Mouse (Mus musculus): ENCODE data around the gene Gadd45g. TPM values are rescaled to one million over a fixed set of nuclear protein-coding genes. Genes with fewer than 3 reads are reported as not detected.
"Not testable (repeated sequence)": the region's sequence is repeated elsewhere in the genome, so short reads cannot be mapped to it uniquely, and the experiment has no call there.

Gadd45g gene
- polyA plus RNA-seq, 1 experiment from 2014 or later = 50.3 TPM

GRCm38 (mm10) chr13:51835208-51835607 lies 11.3 kb upstream of the Gadd45g start:
- not testable (repeated sequence) for H3K27ac ChIP-seq; ATAC-seq (ENCODE audit: borderline replicate concordance, extremely low read depth, low FRiP score, low TSS enrichment)
- 84% methylated on average over 4 of the region's 4 CpGs for whole genome bisulfite sequencing

GRCm38 (mm10) chr13:51837402-51837801 lies 9.1 kb upstream of the Gadd45g start:
- peaks cover 35% of the 10 kb centered on the region for H3K27me3 ChIP-seq
- no peaks in the 10 kb centered on the region for H3K9me3 ChIP-seq
- H3K9ac ChIP-seq = no peak overlapping the region
- ATAC-seq (ENCODE audit: borderline replicate concordance, extremely low read depth, low FRiP score, low TSS enrichment) = no peak
- H3K4me3 ChIP-seq = no peak overlapping the region
- 10% methylated on average over 5 of the region's 5 CpGs for WGBS
- no peak overlapping the region for H3K27ac ChIP-seq
- H3K4me1 ChIP-seq = peaks cover 13% of the 10 kb centered on the region
- no peak overlapping the region for H3K4me2 ChIP-seq
- no peaks in the 10 kb centered on the region for H3K36me3 ChIP-seq

More at GRCm38 (mm10) chr13:51835208-51835607, 11.3 kb upstream of the Gadd45g start:
- H3K9me3 ChIP-seq, H3K9ac ChIP-seq, H3K36me3 ChIP-seq, H3K4me2 ChIP-seq, H3K4me3 ChIP-seq, H3K4me1 ChIP-seq: not testable (repeated sequence)
- H3K27me3 ChIP-seq = peaks cover 15% of the 10 kb centered on the region; the same call in 1 of the 2 replicates

GRCm38 (mm10) chr13:51839250-51840026 lies 7.0 kb upstream of the Gadd45g start:
- Histone ChIP-seq H3K9ac (no peak overlapping the region), H3K4me3 (no peak overlapping the region), H3K27me3 (peaks cover 51% of the 10 kb centered on the region), H3K27ac (no peak overlapping the region), H3K36me3 (no peaks in the 10 kb centered on the region), H3K4me1 (peaks cover 19% of the 10 kb centered on the region), H3K9me3 (no peaks in the 10 kb centered on the region), H3K4me2 (no peak overlapping the region)
- ATAC-seq (ENCODE audit: borderline replicate concordance, extremely low read depth, low FRiP score, low TSS enrichment) = no peak
- 17% methylated on average over 8 of the region's 8 CpGs for WGBS

- peaks cover 24% of the 10 kb centered on the region for H3K4me1 ChIP-seq
- no peak overlapping the region for H3K4me2 ChIP-seq
- H3K27ac ChIP-seq = no peak overlapping the region
- no peak overlapping the region for H3K9ac ChIP-seq
- H3K36me3 ChIP-seq = no peaks in the 10 kb centered on the region
- ATAC-seq (ENCODE audit: borderline replicate concordance, extremely low read depth, low FRiP score, low TSS enrichment) = no peak
- H3K27me3 ChIP-seq = peaks cover 51% of the 10 kb centered on the region
- 32% methylated on average over 6 of the region's 6 CpGs for WGBS
- H3K9me3 ChIP-seq = no peaks in the 10 kb centered on the region
- no peak overlapping the region for H3K4me3 ChIP-seq
Measured at GRCm38 (mm10) chr13:51840702-51841101, 5.8 kb upstream of the Gadd45g start.

- 31% methylated on average over 12 of the region's 12 CpGs for WGBS
- peaks cover 24% of the 10 kb centered on the region for H3K4me1 ChIP-seq
- H3K9me3 ChIP-seq = no peaks in the 10 kb centered on the region
- H3K9ac ChIP-seq = no peak overlapping the region
- ATAC-seq (ENCODE audit: borderline replicate concordance, extremely low read depth, low FRiP score, low TSS enrichment) = no peak
- H3K27ac ChIP-seq = no peak overlapping the region
- no peak overlapping the region for H3K4me2 ChIP-seq
- peaks cover 51% of the 10 kb centered on the region for H3K27me3 ChIP-seq
- H3K4me3 ChIP-seq = no peak overlapping the region
- H3K36me3 ChIP-seq = no peaks in the 10 kb centered on the region
Measured at GRCm38 (mm10) chr13:51841541-51842115, 4.8 kb upstream of the Gadd45g start.

GRCm38 (mm10) chr13:51842191-51842590 lies 4.3 kb upstream of the Gadd45g start:
- peak overlapping the region; percentile 41 for H3K4me2 ChIP-seq
- H3K9ac ChIP-seq = no peak overlapping the region
- H3K4me1 ChIP-seq = peaks cover 20% of the 10 kb centered on the region
- no peaks in the 10 kb centered on the region for H3K36me3 ChIP-seq
- H3K9me3 ChIP-seq = no peaks in the 10 kb centered on the region
- 0 out of 2 replicates have a peak overlapping the region, but pooled peaks have one; percentile 4 for H3K4me3 ChIP-seq
- H3K27me3 ChIP-seq = peaks cover 51% of the 10 kb centered on the region
- H3K27ac ChIP-seq = no peak overlapping the region
- no peak for ATAC-seq (ENCODE audit: borderline replicate concordance, extremely low read depth, low FRiP score, low TSS enrichment)
- WGBS = 25% methylated on average over 5 of the region's 5 CpGs

- 0 out of 2 replicates have a peak overlapping the region, but pooled peaks have one; percentile 4 for H3K4me3 ChIP-seq
- no peak overlapping the region for H3K9ac ChIP-seq
Measured at GRCm38 (mm10) chr13:51842773-51843172, 3.7 kb upstream of the Gadd45g start.

GRCm38 (mm10) chr13:51843298-51843697 lies 3.2 kb upstream of the Gadd45g start:
- no peaks in the 10 kb centered on the region for H3K36me3 ChIP-seq
- ATAC-seq (ENCODE audit: borderline replicate concordance, extremely low read depth, low FRiP score, low TSS enrichment) = no peak
- H3K9me3 ChIP-seq = no peaks in the 10 kb centered on the region
- no peak overlapping the region for H3K9ac ChIP-seq
- H3K27ac ChIP-seq = no peak overlapping the region
- 74% methylated on average over 4 of the region's 4 CpGs for WGBS
- no peak overlapping the region for H3K4me2 ChIP-seq
- H3K4me3 ChIP-seq = no peak overlapping the region
- peaks cover 28% of the 10 kb centered on the region for H3K4me1 ChIP-seq
- H3K27me3 ChIP-seq = peaks cover 51% of the 10 kb centered on the region

More at GRCm38 (mm10) chr13:51842773-51843172, 3.7 kb upstream of the Gadd45g start:
- 20% methylated on average over 12 of the region's 12 CpGs for WGBS
- Histone ChIP-seq H3K27ac (no peak overlapping the region), H3K4me1 (peaks cover 23% of the 10 kb centered on the region), H3K4me2 (peak overlapping the region; percentile 41), H3K36me3 (no peaks in the 10 kb centered on the region), H3K9me3 (no peaks in the 10 kb centered on the region), H3K27me3 (peaks cover 51% of the 10 kb centered on the region)
- no peak for ATAC-seq (ENCODE audit: borderline replicate concordance, extremely low read depth, low FRiP score, low TSS enrichment)

- WGBS = 72% methylated on average over 10 of the region's 10 CpGs
- Histone ChIP-seq H3K4me1 (peaks cover 36% of the 10 kb centered on the region), H3K27me3 (peaks cover 43% of the 10 kb centered on the region), H3K9ac (no peak overlapping the region), H3K4me2 (no peak overlapping the region), H3K27ac (no peak overlapping the region), H3K36me3 (no peaks in the 10 kb centered on the region), H3K9me3 (no peaks in the 10 kb centered on the region), H3K4me3 (no peak overlapping the region)
- ATAC-seq (ENCODE audit: borderline replicate concordance, extremely low read depth, low FRiP score, low TSS enrichment) = no peak
Measured at GRCm38 (mm10) chr13:51844118-51844517, 2.4 kb upstream of the Gadd45g start.

- no peak for ATAC-seq (ENCODE audit: borderline replicate concordance, extremely low read depth, low FRiP score, low TSS enrichment)
- Histone ChIP-seq H3K9ac (no peak overlapping the region), H3K4me1 (peaks cover 41% of the 10 kb centered on the region), H3K4me3 (no peak overlapping the region), H3K36me3 (no peaks in the 10 kb centered on the region), H3K27ac (peak overlapping the region; percentile 94; the same call in 1 of the 2 replicates), H3K9me3 (no peaks in the 10 kb centered on the region), H3K4me2 (no peak overlapping the region), H3K27me3 (peaks cover 39% of the 10 kb centered on the region)
- WGBS = 14% methylated on average over 10 of the region's 10 CpGs
Measured at GRCm38 (mm10) chr13:51844661-51845060, 1.8 kb upstream of the Gadd45g start.

- 8% methylated on average over 10 of the region's 10 CpGs for WGBS
- H3K9ac ChIP-seq = 0 out of 2 replicates have a peak overlapping the region, but pooled peaks have one; percentile 65
- H3K27ac ChIP-seq = peak overlapping the region; percentile 94
- peak overlapping the region; percentile 53 for H3K4me3 ChIP-seq
- no peak for ATAC-seq (ENCODE audit: borderline replicate concordance, extremely low read depth, low FRiP score, low TSS enrichment)
- peaks cover 45% of the 10 kb centered on the region for H3K4me1 ChIP-seq
- H3K4me2 ChIP-seq = peak overlapping the region; percentile 99
- H3K9me3 ChIP-seq = no peaks in the 10 kb centered on the region
- H3K27me3 ChIP-seq = peaks cover 37% of the 10 kb centered on the region
- no peaks in the 10 kb centered on the region for H3K36me3 ChIP-seq
Measured at GRCm38 (mm10) chr13:51845072-51845471, 1.4 kb upstream of the Gadd45g start.

- WGBS = under 1% methylated on average over 45 of the region's 45 CpGs
- peak; percentile 32; the same call in 1 of the 2 replicates for ATAC-seq (ENCODE audit: borderline replicate concordance, extremely low read depth, low FRiP score, low TSS enrichment)
- peaks cover 47% of the 10 kb centered on the region for H3K4me1 ChIP-seq
Measured at GRCm38 (mm10) chr13:51845591-51846191, 787 bp upstream of the Gadd45g start.

More at GRCm38 (mm10) chr13:51845591-51846191, 787 bp upstream of the Gadd45g start:
- Histone ChIP-seq H3K9ac (peak overlapping the region; percentile 65), H3K9me3 (no peaks in the 10 kb centered on the region), H3K4me3 (peak overlapping the region; percentile 53), H3K27me3 (peaks cover 31% of the 10 kb centered on the region), H3K36me3 (no peaks in the 10 kb centered on the region), H3K4me2 (peak overlapping the region; percentile 99), H3K27ac (peak overlapping the region; percentile 94)
